Mouse (Mus musculus): ENCODE measurements around the gene Wdr17. TPM values are rescaled to one million over a fixed set of nuclear protein-coding genes. Genes with fewer than 3 reads are reported as not detected.

The Wdr17 gene
- under 1 TPM; 0.11 to 0.69 TPM for total RNA-seq (2021)
- long read RNA-seq, experiment 1 = 0 reads
- long read RNA-seq, experiment 2 = 0 reads

- DNase-seq = no peak
These were observed at the start of gene Wdr17 for GRCm38 (mm10) chr8:54886987-54887785. Gene Wdr17, minus strand, starts transcription at chr8:54887184.

GRCm38 (mm10) chr8:54932306-54932705 lies 45.3 kb upstream of the Wdr17 start:
- DNase-seq = no peak

- DNase-seq = no peak
These were observed 38.0 kb upstream of the Wdr17 start for GRCm38 (mm10) chr8:54924936-54925335.

DNA sequence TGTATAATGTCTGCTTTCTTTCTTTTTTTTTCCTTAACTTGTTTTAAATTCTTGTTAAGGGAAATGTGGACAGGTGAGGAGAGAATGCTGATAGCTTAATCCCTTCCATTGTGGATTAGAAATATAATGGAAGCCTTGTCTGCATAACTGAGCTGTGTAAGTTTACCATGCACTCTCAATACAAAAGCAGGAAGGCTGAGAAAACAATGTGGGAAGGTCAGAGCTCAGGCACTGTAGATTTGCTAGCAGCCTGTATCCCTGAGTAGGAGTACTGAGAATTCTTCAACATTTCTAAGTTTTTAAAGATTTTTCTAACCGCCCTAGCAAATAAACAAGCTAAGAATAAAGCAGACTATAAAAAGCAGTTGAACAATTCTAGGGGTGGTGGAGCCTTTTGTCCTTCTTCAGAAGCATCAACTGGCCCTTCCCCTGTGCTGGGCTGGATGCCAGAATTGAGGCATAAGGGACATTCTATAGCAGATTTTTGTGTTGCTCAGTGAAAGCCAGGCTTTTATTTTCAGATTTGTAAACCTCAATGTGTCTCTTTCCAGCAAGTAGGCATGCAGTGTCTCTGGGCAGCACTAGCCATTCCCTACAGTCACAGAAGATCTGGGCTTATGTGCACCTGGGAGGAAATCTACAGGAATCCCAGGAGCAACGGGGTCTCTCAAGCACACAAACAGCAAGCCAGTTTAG lies 35.3 kb upstream of the Wdr17 start:
- no peak for DNase-seq

DNA sequence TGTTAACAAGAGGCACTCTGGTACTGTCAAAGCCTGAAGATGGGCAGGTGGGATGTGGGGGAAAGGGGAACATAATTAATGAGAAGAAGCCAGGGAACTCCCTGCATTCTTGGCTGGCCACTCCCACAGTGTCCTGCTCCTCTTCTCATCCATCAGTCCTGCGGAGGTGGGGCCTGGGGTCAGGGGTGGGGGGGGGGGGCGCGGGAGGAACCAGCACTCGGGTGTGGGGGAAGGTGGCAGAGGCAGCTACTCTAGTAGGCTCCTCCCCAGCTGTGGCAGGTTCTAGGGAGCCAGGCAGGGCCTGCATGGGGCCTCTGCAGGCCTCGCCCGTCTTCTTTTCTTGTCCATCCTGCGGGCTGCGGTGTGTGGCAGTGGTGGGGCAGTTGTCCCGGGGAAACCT lies 30.7 kb upstream of the Wdr17 start:
- no peak for DNase-seq

DNA sequence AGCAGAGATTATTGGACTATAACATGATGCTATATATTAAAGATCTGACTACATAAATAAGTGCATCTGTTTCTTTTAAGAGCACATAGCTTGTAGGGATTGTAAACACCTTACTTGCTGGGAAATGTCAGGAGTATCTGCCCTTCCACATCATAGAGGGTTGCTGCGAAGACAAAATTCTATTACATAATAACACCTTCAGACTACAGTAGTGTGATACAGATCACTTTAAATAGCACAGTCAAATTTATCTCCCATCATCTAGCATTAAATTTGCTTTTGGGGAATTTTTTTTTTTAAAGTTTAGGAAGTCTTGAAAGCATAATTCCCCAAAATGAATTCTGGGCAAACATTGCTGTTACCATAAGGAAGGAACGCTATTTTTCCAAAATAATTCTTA lies 25.9 kb upstream of the Wdr17 start:
- DNase-seq = no peak

GRCm38 (mm10) chr8:54899444-54899843 lies 12.5 kb upstream of the Wdr17 start:
- no peak for DNase-seq

- no peak for DNase-seq
These were observed 7.8 kb upstream of the Wdr17 start for GRCm38 (mm10) chr8:54894637-54895322.

DNA sequence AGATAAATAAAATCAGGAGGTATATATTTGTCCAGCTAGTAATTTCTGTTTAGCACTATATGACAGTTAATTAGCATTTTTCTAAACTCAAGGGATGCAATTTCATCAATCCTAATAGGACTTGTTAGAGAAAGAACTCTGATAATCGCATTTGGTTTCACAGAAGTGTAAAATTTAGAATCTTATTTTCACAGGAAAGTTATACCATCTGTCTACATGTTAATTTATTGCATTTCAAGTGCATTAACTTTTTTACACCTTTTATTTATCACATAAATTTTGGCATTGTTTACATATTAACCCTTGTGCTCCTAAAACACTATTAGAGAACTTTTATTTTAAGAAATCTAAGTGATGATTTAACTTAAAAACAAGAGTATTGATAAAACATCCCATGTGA lies 7.2 kb upstream of the Wdr17 start:
- DNase-seq = no peak

- no peak for DNase-seq
These were observed 424 bp downstream of the Wdr17 start for GRCm38 (mm10) chr8:54886560-54886959.

DNA sequence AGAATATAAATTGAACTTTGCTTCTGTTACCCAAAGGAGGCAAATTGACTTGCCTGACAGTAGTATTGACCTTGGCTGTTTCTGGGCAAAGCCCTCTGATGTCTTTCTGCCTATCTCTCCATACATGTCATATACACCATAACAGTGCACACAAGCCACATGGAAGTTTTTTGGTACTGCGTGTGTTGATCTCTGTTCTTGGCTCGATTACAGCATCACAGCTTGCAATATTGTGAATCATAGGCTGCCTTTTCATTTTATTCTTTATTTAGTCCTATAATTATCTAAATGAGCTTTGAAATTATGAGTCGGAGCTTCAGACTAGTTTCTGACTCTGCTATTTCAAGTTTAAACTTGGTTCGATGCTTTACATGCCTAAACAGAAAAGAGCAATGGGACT lies 10.5 kb downstream of the Wdr17 start:
- no peak for DNase-seq

DNA sequence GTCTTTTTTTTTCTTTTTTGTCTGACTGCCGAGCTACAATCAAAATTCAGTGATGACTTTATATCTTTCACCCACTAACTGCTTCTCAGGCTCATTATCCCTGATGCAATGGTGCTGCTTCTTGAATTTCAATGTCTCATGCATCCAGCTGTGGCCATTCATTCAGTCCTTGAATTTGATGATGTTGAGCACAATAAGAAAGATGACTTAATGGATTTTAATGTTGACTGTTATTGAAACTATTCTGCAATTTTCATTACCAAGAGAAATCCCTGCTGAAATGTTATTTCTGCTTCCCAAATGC lies 22.3 kb downstream of the Wdr17 start:
- no peak for DNase-seq

- DNase-seq = no peak
These were observed 22.8 kb downstream of the Wdr17 start for GRCm38 (mm10) chr8:54864038-54864760.

- DNase-seq = no peak
These were observed 50.7 kb downstream of the Wdr17 start for GRCm38 (mm10) chr8:54836029-54836959.

GRCm38 (mm10) chr8:54829794-54830426 lies 57.1 kb downstream of the Wdr17 start:
- no peak for DNase-seq

- no peak for DNase-seq
These were observed 59.0 kb downstream of the Wdr17 start for GRCm38 (mm10) chr8:54827974-54828373.

- DNase-seq = no peak
These were observed 64.0 kb downstream of the Wdr17 start for GRCm38 (mm10) chr8:54822956-54823355.

- DNase-seq = no peak
These were observed 68.3 kb downstream of the Wdr17 start for GRCm38 (mm10) chr8:54818651-54819050.

DNA sequence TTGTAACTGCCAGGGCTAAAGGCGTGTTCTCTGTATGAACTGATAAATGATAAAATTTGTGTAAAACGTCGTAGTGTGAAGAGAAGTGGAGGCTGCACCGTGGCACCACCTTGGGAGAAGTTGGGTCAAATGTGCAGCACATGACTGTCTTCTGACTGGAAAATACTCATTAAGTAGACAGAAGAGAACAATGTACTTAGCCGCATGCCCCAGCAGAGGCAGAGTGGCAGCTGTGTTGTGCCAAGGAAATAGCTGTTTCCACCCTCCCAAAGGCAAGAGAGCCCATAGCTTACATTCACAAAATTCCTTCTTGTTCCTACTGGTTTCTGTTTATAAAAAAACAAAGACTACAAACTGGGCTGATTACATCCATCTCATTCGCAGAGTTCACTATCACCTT lies 78.8 kb downstream of the Wdr17 start:
- DNase-seq = no peak

GRCm38 (mm10) chr8:54806173-54806572 lies 80.8 kb downstream of the Wdr17 start:
- no peak for DNase-seq

GRCm38 (mm10) chr8:54792699-54793061 lies 94.3 kb downstream of the Wdr17 start:
- no peak for DNase-seq
